Mouse (Mus musculus) liver, adult 2 months (tissue): Measurements from ENCODE around the gene Zfp719. TPM values are rescaled to one million over a fixed set of nuclear protein-coding genes. Genes with fewer than 3 reads are reported as not detected.

Source experiments
- DNase-seq: peaks from one replicate; pipeline ENCODE4 v3.0.0-alpha.2; 2011; ENCODE audit warnings: low read depth, low spot score; ENCODE audit errors: extremely low read depth
- H3K27ac ChIP-seq: fragments of 200-500 bp; replicated peaks from 2 replicates; pipeline ENCODE4 v1.5.1; 2012; ENCODE audit warnings: low read depth, mild to moderate bottlenecking, control low read depth, inconsistent platforms, low read length; ENCODE audit not compliant: insufficient read depth
- H3K27me3 ChIP-seq: fragments of 200-500 bp; 2 replicates; pipeline ENCODE4 v1.6.1; 2012; ENCODE audit warnings: mild to moderate bottlenecking, moderate library complexity, low read length, inconsistent platforms; ENCODE audit not compliant: control insufficient read depth, insufficient read depth
- H3K36me3 ChIP-seq: fragments of 200-500 bp; 2 replicates; pipeline ENCODE4 v1.6.1; 2012; ENCODE audit warnings: low read length, inconsistent platforms; ENCODE audit not compliant: control insufficient read depth, insufficient read depth
- H3K4me1 ChIP-seq: fragments of 200-500 bp; 2 replicates; pipeline ENCODE4 v1.6.1; 2011; ENCODE audit warnings: low read length; ENCODE audit not compliant: control insufficient read depth, insufficient read depth
- H3K4me3 ChIP-seq: fragments of 200-500 bp; 2 replicates; pipeline ENCODE4 v1.5.1; 2011; ENCODE audit warnings: low read depth, mild to moderate bottlenecking, control low read depth, low read length, moderate library complexity; ENCODE audit not compliant: insufficient read depth
- H3K79me2 ChIP-seq: fragments of 200-500 bp; 2 replicates; pipeline ENCODE4 v1.6.1; 2012; ENCODE audit warnings: inconsistent platforms, mild to moderate bottlenecking, low read length, moderate library complexity; ENCODE audit not compliant: control insufficient read depth, insufficient read depth
- H3K9ac ChIP-seq: fragments of 200-500 bp; 2 replicates; pipeline ENCODE4 v1.6.1; 2012; ENCODE audit warnings: low read depth, mild to moderate bottlenecking, control low read depth, inconsistent platforms, low read length
- CTCF ChIP-seq: fragments of 200-500 bp; IDR thresholded peaks from 2 replicates; pipeline ENCODE4 v1.5.1; 2011; ENCODE audit warnings: low read depth, low read length, control low read depth
- POLR2A ChIP-seq: fragments of 200-500 bp; IDR thresholded peaks from 2 replicates; pipeline ENCODE4 v1.6.1; 2011; ENCODE audit warnings: low read length, control low read depth; ENCODE audit not compliant: insufficient read depth; ENCODE audit errors: extremely low read depth
- WGBS: fragments of 180-500 bp; shearing (Covaris S2); methylation state at CpG from one replicate; pipeline ENCODE4 v1.1.7; 2018; 5-methylcytosine and 5-hydroxymethylcytosine counted together
- polyA plus RNA-seq: library from polyadenylated mRNA; depleted of rRNA; stranded (reverse); fragments of >200 nt; gene quantifications from 2 replicates; pipeline ENCODE4 v1.2.3, GENCODE M21; 2012
- total RNA-seq: library from RNA; depleted of rRNA; stranded (reverse); fragments of >200 nt; gene quantifications from 2 replicates; pipeline ENCODE4 v1.2.3, GENCODE M21; 2014

The Zfp719 gene
- total and polyA plus RNA-seq, 2 experiments: 0.59 to 3.9 TPM

GRCm38 (mm10) chr7:43584790-43585189, 5.4 kb downstream of the Zfp719 start:
- Histone ChIP-seq H3K9ac (no peak overlapping the region), H3K36me3 (peaks cover 52% of the 10 kb centered on the region), H3K27me3 (no peaks in the 10 kb centered on the region), H3K4me3 (no peak overlapping the region), H3K4me1 (peaks cover 3% of the 10 kb centered on the region), H3K79me2 (no peaks in the 10 kb centered on the region; the same call in 1 of the 2 replicates), H3K27ac (no peak overlapping the region)
- WGBS: 93% methylated on average over 5 of the region's 5 CpGs
- no peak for DNase-seq
- TF ChIP-seq POLR2A (no peak), CTCF (peak; percentile 26; the same call in 1 of the 2 replicates)

- H3K4me3 ChIP-seq: no peak overlapping the region
- H3K9ac ChIP-seq: no peak overlapping the region
- TF ChIP-seq POLR2A: no peak
- no peak for TF ChIP-seq CTCF
- DNase-seq: no peak
- no peaks in the 10 kb centered on the region for H3K36me3 ChIP-seq
- no peak overlapping the region for H3K27ac ChIP-seq
- H3K79me2 ChIP-seq: no peaks in the 10 kb centered on the region
- no peaks in the 10 kb centered on the region for H3K4me1 ChIP-seq
- 34% methylated on average over 5 of the region's 5 CpGs for WGBS
- no peaks in the 10 kb centered on the region for H3K27me3 ChIP-seq
Observed at GRCm38 (mm10) chr7:43601884-43602283, 22.5 kb downstream of the Zfp719 start.

- 15% methylated on average over 41 of the region's 41 CpGs for WGBS
- Histone ChIP-seq H3K9ac (peak within 1 kb of the TSS; percentile 26; the same call in 1 of the 2 replicates), H3K79me2 (no peaks in the 10 kb centered on the region)
Observed at GRCm38 (mm10) chr7:43606896-43607742, 27.7 kb downstream of the Zfp719 start, which contains the start of gene Zfp819. Zfp819 (plus strand) TSS chr7:43607169.

GRCm38 (mm10) chr7:43607743-43608287, 28.4 kb downstream of the Zfp719 start:
- H3K4me1 ChIP-seq: peaks cover 4% of the 10 kb centered on the region; the same call in 1 of the 2 replicates
- H3K27me3 ChIP-seq: peaks cover 4% of the 10 kb centered on the region; the same call in 1 of the 2 replicates
- WGBS: 50% methylated on average over 5 of the region's 5 CpGs
- no peak overlapping the region for H3K9ac ChIP-seq
- no peaks in the 10 kb centered on the region for H3K36me3 ChIP-seq
- no peak overlapping the region for H3K27ac ChIP-seq
- no peak for TF ChIP-seq POLR2A
- no peak for TF ChIP-seq CTCF
- H3K4me3 ChIP-seq: no peak overlapping the region
- DNase-seq: peak; percentile 26
- H3K79me2 ChIP-seq: no peaks in the 10 kb centered on the region

More at GRCm38 (mm10) chr7:43606896-43607742, 27.7 kb downstream of the Zfp719 start, which contains the start of gene Zfp819:
- Histone ChIP-seq H3K27me3 (peaks cover 4% of the 10 kb centered on the region; the same call in 1 of the 2 replicates), H3K4me3 (peak within 1 kb of the TSS; percentile 46), H3K36me3 (no peaks in the 10 kb centered on the region), H3K4me1 (peaks cover 4% of the 10 kb centered on the region; the same call in 1 of the 2 replicates), H3K27ac (no peak within 1 kb of the TSS)
- no peak for TF ChIP-seq CTCF
- no peak for TF ChIP-seq POLR2A
- peak; percentile 59 for DNase-seq

GRCm38 (mm10) chr7:43608316-43608824, 29.0 kb downstream of the Zfp719 start:
- WGBS: 67% methylated on average over 7 of the region's 7 CpGs
- H3K79me2 ChIP-seq: no peaks in the 10 kb centered on the region
- H3K4me3 ChIP-seq: no peak overlapping the region
- no peak overlapping the region for H3K27ac ChIP-seq
- no peak overlapping the region for H3K9ac ChIP-seq
- peaks cover 4% of the 10 kb centered on the region; the same call in 1 of the 2 replicates for H3K27me3 ChIP-seq
- H3K4me1 ChIP-seq: peaks cover 4% of the 10 kb centered on the region; the same call in 1 of the 2 replicates
- no peak for TF ChIP-seq POLR2A
- no peak for TF ChIP-seq CTCF
- H3K36me3 ChIP-seq: no peaks in the 10 kb centered on the region
- DNase-seq: no peak
